Mouse (Mus musculus) E14TG2a.4 (cell line): ENCODE results near the gene Carns1.
A peak's percentile ranks its signal among the peaks of the same experiment; 100 is the strongest.
"Not testable (repeated sequence)": the region's sequence is repeated elsewhere in the genome, so short reads cannot be mapped to it uniquely, and the experiment has no call there.

Experiments used
- H3K27me3 ChIP-seq: 2 replicates; pipeline ENCODE4 v1.6.1; 2014; ENCODE audit warnings: low read length, control low read depth; ENCODE audit not compliant: insufficient read depth
- H3K36me3 ChIP-seq: 2 replicates; pipeline ENCODE4 v1.6.1; 2014; ENCODE audit warnings: low read length, control low read depth; ENCODE audit not compliant: insufficient read depth
- H3K4me1 ChIP-seq: replicated peaks from 2 replicates; pipeline ENCODE4 v1.6.1; 2014; ENCODE audit warnings: low read depth, low read length, control low read depth
- H3K4me3 ChIP-seq: replicated peaks from 2 replicates; pipeline ENCODE4 v1.5.1; 2014; ENCODE audit warnings: mild to moderate bottlenecking, low read length
- H3K9me3 ChIP-seq: 2 replicates; pipeline ENCODE4 v1.6.1; 2014; ENCODE audit warnings: low read length, control low read depth
- CTCF ChIP-seq: conservative IDR thresholded peaks from 2 replicates; pipeline ENCODE4 v1.5.1; 2014; ENCODE audit warnings: low read length
- NANOG ChIP-seq: IDR thresholded peaks from 2 replicates; pipeline ENCODE4 v1.6.1; 2014; ENCODE audit warnings: borderline replicate concordance, low read length, mixed read lengths
- POU5F1 ChIP-seq: IDR thresholded peaks from 2 replicates; pipeline ENCODE4 v1.6.1; 2014; ENCODE audit warnings: low read length, borderline replicate concordance

Carns1 gene

GRCm38 (mm10) chr19:4136463-4136862, 38.8 kb downstream of the Carns1 start:
- no peaks in the 10 kb centered on the region for H3K9me3 ChIP-seq
- TF ChIP-seq CTCF (peak; percentile 24), POU5F1 (no peak)
- H3K27me3 ChIP-seq, result peaks cover 6% of the 10 kb centered on the region; the same call in 1 of the 2 replicates
- H3K36me3 ChIP-seq, result peaks cover 21% of the 10 kb centered on the region
- peaks cover 95% of the 10 kb centered on the region for H3K4me1 ChIP-seq
- no peak overlapping the region; the same call in 1 of the 2 replicates for H3K4me3 ChIP-seq

GRCm38 (mm10) chr19:4135963-4136345, 39.3 kb downstream of the Carns1 start:
- not testable (repeated sequence) for H3K4me3 ChIP-seq, H3K9me3 ChIP-seq, H3K27me3 ChIP-seq
- Histone ChIP-seq H3K36me3 (peaks cover 26% of the 10 kb centered on the region), H3K4me1 (peaks cover 95% of the 10 kb centered on the region)
- peak; percentile 40 for TF ChIP-seq CTCF

- Histone ChIP-seq H3K4me3 (0 out of 2 replicates have a peak overlapping the region, but pooled peaks have one; percentile 21), H3K4me1 (peaks cover 95% of the 10 kb centered on the region), H3K36me3 (peaks cover 27% of the 10 kb centered on the region)
- H3K27me3 ChIP-seq, H3K9me3 ChIP-seq: not testable (repeated sequence)
These were observed 39.9 kb downstream of the Carns1 start for GRCm38 (mm10) chr19:4135229-4135962.

GRCm38 (mm10) chr19:4134354-4134753, 40.9 kb downstream of the Carns1 start:
- Histone ChIP-seq H3K4me1 (peaks cover 95% of the 10 kb centered on the region), H3K27me3 (no peaks in the 10 kb centered on the region), H3K36me3 (peaks cover 37% of the 10 kb centered on the region), H3K9me3 (no peaks in the 10 kb centered on the region), H3K4me3 (no peak overlapping the region)
- TF ChIP-seq NANOG (no peak), POU5F1 (no peak), CTCF (no peak)

- peaks cover 81% of the 10 kb centered on the region for H3K4me1 ChIP-seq
- H3K36me3 ChIP-seq, result peaks cover 60% of the 10 kb centered on the region
- TF ChIP-seq CTCF, result no peak
- no peak for TF ChIP-seq POU5F1
- TF ChIP-seq NANOG, result no peak
- no peaks in the 10 kb centered on the region for H3K9me3 ChIP-seq
- no peaks in the 10 kb centered on the region for H3K27me3 ChIP-seq
- no peak overlapping the region for H3K4me3 ChIP-seq
These were observed 43.5 kb downstream of the Carns1 start for GRCm38 (mm10) chr19:4131768-4132167.

GRCm38 (mm10) chr19:4131075-4131474, 44.2 kb downstream of the Carns1 start:
- no peaks in the 10 kb centered on the region for H3K27me3 ChIP-seq
- TF ChIP-seq POU5F1 (no peak), NANOG (no peak), CTCF (no peak)
- H3K4me3 ChIP-seq, result no peak overlapping the region
- no peaks in the 10 kb centered on the region for H3K9me3 ChIP-seq
- peaks cover 80% of the 10 kb centered on the region for H3K4me1 ChIP-seq
- peaks cover 60% of the 10 kb centered on the region for H3K36me3 ChIP-seq

- TF ChIP-seq NANOG (no peak), POU5F1 (no peak), CTCF (no peak)
- H3K4me3 ChIP-seq, result no peak overlapping the region
- H3K9me3 ChIP-seq, result no peaks in the 10 kb centered on the region
- peaks cover 60% of the 10 kb centered on the region for H3K36me3 ChIP-seq
- H3K4me1 ChIP-seq, result peaks cover 74% of the 10 kb centered on the region
- no peaks in the 10 kb centered on the region for H3K27me3 ChIP-seq
These were observed 45.2 kb downstream of the Carns1 start for GRCm38 (mm10) chr19:4130106-4130505.

- peaks cover 60% of the 10 kb centered on the region for H3K36me3 ChIP-seq
- H3K4me3 ChIP-seq, result no peak overlapping the region
- no peaks in the 10 kb centered on the region for H3K9me3 ChIP-seq
- no peaks in the 10 kb centered on the region for H3K27me3 ChIP-seq
- TF ChIP-seq CTCF (no peak), NANOG (no peak), POU5F1 (no peak)
- H3K4me1 ChIP-seq, result peaks cover 72% of the 10 kb centered on the region
These were observed 45.8 kb downstream of the Carns1 start for GRCm38 (mm10) chr19:4129462-4129861.
